Mouse (Mus musculus): Measurements from ENCODE around the gene Batf3. TPM values are rescaled to one million over a fixed set of nuclear protein-coding genes. Genes with fewer than 3 reads are reported as not detected.

Batf3 gene
- total and polyA plus RNA-seq, 3 experiments = 42.5 to 50.4 (median 44.7) TPM

DNA sequence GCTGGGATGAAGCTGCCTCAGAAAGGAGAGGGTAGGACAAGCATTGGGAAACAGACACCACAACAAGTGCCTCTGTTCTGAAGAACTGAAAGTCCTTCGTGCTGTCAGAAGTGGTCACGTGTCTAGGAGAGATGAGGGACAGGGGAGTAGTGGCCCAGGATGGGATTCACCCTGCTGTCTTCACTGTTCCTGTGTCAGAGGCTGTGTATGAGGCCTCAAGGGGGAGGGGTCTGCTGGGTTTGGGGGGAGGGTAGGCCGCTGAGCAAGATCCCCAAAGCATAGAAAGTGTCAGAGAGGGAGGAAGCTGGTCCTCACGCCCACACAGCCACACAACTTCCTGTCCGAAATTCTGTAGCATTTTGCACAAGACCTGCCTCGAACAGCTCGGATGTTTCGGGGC, 13.5 kb downstream of the Batf3 start (continued):
- TF ChIP-seq MXI1 (IDR thresholded peaks at IDR 0.05; ENCODE audit: low read depth, low read length) (0 out of 2 replicates have a peak, but pooled peaks have one; percentile 36), SMC3 (IDR thresholded peaks at IDR 0.05; ENCODE audit: low read depth, low read length) (no peak; the same call in 1 of the 2 replicates), ZMIZ1 (IDR thresholded peaks at IDR 0.05; ENCODE audit: low read depth, low read length) (no peak), ZKSCAN1 (IDR thresholded peaks at IDR 0.05; ENCODE audit: borderline replicate concordance, low read depth, low read length) (no peak), RAD21 (IDR thresholded peaks at IDR 0.05; ENCODE audit: low read depth, low read length) (no peak), IRF4 (IDR thresholded peaks at IDR 0.05; ENCODE audit: low read depth, low read length) (peak; percentile 78), USF1 (IDR thresholded peaks at IDR 0.05; ENCODE audit: low read depth, low read length) (peak; percentile 84), MAX (IDR thresholded peaks at IDR 0.05; ENCODE audit: low read length) (peak; percentile 85), UBTF (IDR thresholded peaks at IDR 0.05; ENCODE audit: low read depth, low read length) (0 out of 2 replicates have a peak, but pooled peaks have one; percentile 34), E2F4 (IDR thresholded peaks at IDR 0.05; ENCODE audit: insufficient replicate concordance, low read depth, low read length) (no peak), ETS1 (conservative IDR thresholded peaks at IDR 0.05; ENCODE audit: low read depth, low read length) (peak; percentile 55), RCOR1 (conservative IDR thresholded peaks at IDR 0.05; ENCODE audit: low read depth, low read length) (no peak), BHLHE40 (IDR thresholded peaks at IDR 0.05; ENCODE audit: low read depth, low read length) (peak; percentile 93), USF2 (conservative IDR thresholded peaks at IDR 0.05; ENCODE audit: low read depth, low read length) (peak; percentile 78), MAFK (IDR thresholded peaks at IDR 0.05; ENCODE audit: insufficient replicate concordance, low read length) (no peak)

DNA sequence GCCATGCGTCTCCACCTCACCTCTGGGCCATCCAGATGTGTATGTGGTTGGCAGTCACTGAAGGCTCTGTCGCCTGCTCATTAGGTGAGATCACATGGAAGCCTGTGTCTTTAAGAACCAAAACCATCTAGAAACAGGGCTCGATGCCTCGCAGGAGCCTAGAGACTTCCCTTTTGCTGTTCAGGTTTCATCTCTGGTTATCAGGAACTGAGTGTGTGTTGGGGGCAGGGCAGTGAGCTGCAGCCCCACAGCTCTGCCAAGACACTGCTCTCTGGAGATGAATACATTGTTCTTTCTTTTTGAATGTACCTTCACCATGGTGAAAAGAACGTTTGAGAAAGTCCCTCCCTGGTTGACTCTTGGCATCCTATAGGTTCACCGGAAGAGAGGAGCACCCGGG, 17.2 kb downstream of the Batf3 start:
- in situ Hi-C loops (cut with MboI; ENCODE audit: low pct_ligation_motif_present, low pct_unique_long_range_greater_than_20kb, low sequenced_read_pairs) = loop anchor here (25.0 kb wide), 1 partner anchor 697 kb away; the partner anchor contains the start of gene Nek2
- Histone ChIP-seq H3K4me1 (ENCODE audit: control insufficient read depth in 1 of 2, insufficient read depth in 2 of 2) (peaks cover 39 to 78% of the 10 kb centered on the region in 2 experiments), H3K4me3 (replicated peaks in 1 of 3; ENCODE audit: low read depth in 2 of 3, low read length in 2 of 3, poor library complexity in 1 of 3) (peak overlapping the region in 1 of 3 experiments; percentile 9), H3K36me3 (replicated peaks in 1 of 2; ENCODE audit: control insufficient read depth in 1 of 2, insufficient read depth in 1 of 2, low read length in 1 of 2) (peaks cover 0 to 2% of the 10 kb centered on the region in 2 experiments), H3K27me3 (replicated peaks) (no peaks in the 10 kb centered on the region), H3K4me2 (ENCODE audit: insufficient read depth, low read depth, poor library complexity, severe bottlenecking) (peak overlapping the region; percentile 24), H3K27ac (ENCODE audit: insufficient read depth, low read depth) (peak overlapping the region; percentile 47), H3K9ac (ENCODE audit: insufficient read depth, low read depth) (peak overlapping the region; percentile 11; the same call in 1 of the 2 replicates), H3K9me3 (replicated peaks; ENCODE audit: low read length) (no peaks in the 10 kb centered on the region), H3K79me2 (replicated peaks; ENCODE audit: control insufficient read depth, extremely low read depth, insufficient read depth, poor library complexity, severe bottlenecking) (no peaks in the 10 kb centered on the region)
- peak; percentile 90 for DNase-seq (ENCODE audit: extremely low read depth)
- dilution Hi-C loops (cut with MboI; ENCODE audit: extremely low pct_ligation_motif_present, extremely low pct_unique_long_range_greater_than_20kb, low sequenced_read_pairs) = no loop called here
- TF ChIP-seq CHD2 (IDR thresholded peaks at IDR 0.05; ENCODE audit: low read length) = peak; percentile 95
- no peak for TF ChIP-seq USF2 (conservative IDR thresholded peaks at IDR 0.05; ENCODE audit: low read depth, low read length)
- TF ChIP-seq EP300 (IDR thresholded peaks at IDR 0.05; ENCODE audit: low read length) = peak; percentile 83
- no peak for TF ChIP-seq KAT2A (IDR thresholded peaks at IDR 0.05; ENCODE audit: insufficient replicate concordance, low read length)
- peak; percentile 62 for TF ChIP-seq JUN (IDR thresholded peaks at IDR 0.05; ENCODE audit: insufficient read depth, low read depth, low read length)
- peak; percentile 73 for TF ChIP-seq BHLHE40 (IDR thresholded peaks at IDR 0.05; ENCODE audit: low read depth, low read length)
- no peak for TF ChIP-seq E2F4 (IDR thresholded peaks at IDR 0.05; ENCODE audit: insufficient replicate concordance, low read depth, low read length)
- no peak for TF ChIP-seq PAX5 (IDR thresholded peaks at IDR 0.05; ENCODE audit: low read length)
- TF ChIP-seq TBP (conservative IDR thresholded peaks at IDR 0.05; ENCODE audit: low read depth, low read length) = peak; percentile 33; the same call in 1 of the 2 replicates
- no peak for TF ChIP-seq MXI1 (IDR thresholded peaks at IDR 0.05; ENCODE audit: low read depth, low read length)
- no peak for TF ChIP-seq NELFE (IDR thresholded peaks at IDR 0.05; ENCODE audit: low read depth, low read length)
- no peak for TF ChIP-seq ZMIZ1 (IDR thresholded peaks at IDR 0.05; ENCODE audit: low read depth, low read length)
- TF ChIP-seq GABPA (IDR thresholded peaks at IDR 0.05; ENCODE audit: insufficient replicate concordance, low read depth, low read length) = no peak
- no peak for TF ChIP-seq POLR2A (IDR thresholded peaks at IDR 0.05; ENCODE audit: low read depth, low read length)
- no peak for TF ChIP-seq SMC3 (IDR thresholded peaks at IDR 0.05; ENCODE audit: low read depth, low read length)
- TF ChIP-seq MAZ (IDR thresholded peaks at IDR 0.05; ENCODE audit: low read depth, low read length) = no peak
- peak; percentile 71 for TF ChIP-seq MEF2A (IDR thresholded peaks at IDR 0.05; ENCODE audit: borderline replicate concordance, low read depth, low read length)
- no peak for TF ChIP-seq ZNF384 (IDR thresholded peaks at IDR 0.05; ENCODE audit: low read depth, low read length)
- no peak for TF ChIP-seq POLR2AphosphoS2 (IDR thresholded peaks at IDR 0.05; ENCODE audit: low read depth, low read length)
- peak; percentile 3 for TF ChIP-seq RAD21 (IDR thresholded peaks at IDR 0.05; ENCODE audit: low read depth, low read length)
- peak; percentile 72; the same call in 1 of the 2 replicates for TF ChIP-seq MYC (IDR thresholded peaks at IDR 0.05; ENCODE audit: low read depth, low read length)
- TF ChIP-seq CTCF (conservative IDR thresholded peaks at IDR 0.05 in 1 of 2, IDR thresholded peaks at IDR 0.05 in 1 of 2; ENCODE audit: low read depth in 2 of 2, low read length in 2 of 2) = no peak
- TF ChIP-seq ZKSCAN1 (IDR thresholded peaks at IDR 0.05; ENCODE audit: borderline replicate concordance, low read depth, low read length) = no peak
- TF ChIP-seq CHD1 (IDR thresholded peaks at IDR 0.05; ENCODE audit: low read depth, low read length) = no peak
- TF ChIP-seq TCF12 (IDR thresholded peaks at IDR 0.05; ENCODE audit: low read depth, low read length) = peak; percentile 70
- TF ChIP-seq USF1 (IDR thresholded peaks at IDR 0.05; ENCODE audit: low read depth, low read length) = no peak
- TF ChIP-seq HCFC1 (IDR thresholded peaks at IDR 0.05; ENCODE audit: low read depth, low read length) = no peak
- TF ChIP-seq JUND (conservative IDR thresholded peaks at IDR 0.05; ENCODE audit: low read depth, low read length) = no peak; the same call in 1 of the 2 replicates
- no peak for TF ChIP-seq UBTF (IDR thresholded peaks at IDR 0.05; ENCODE audit: low read depth, low read length)
- TF ChIP-seq SIN3A (IDR thresholded peaks at IDR 0.05; ENCODE audit: low read length) = no peak
- peak; percentile 75 for TF ChIP-seq ELF1 (IDR thresholded peaks at IDR 0.05; ENCODE audit: low read depth, low read length)
